Mouse (Mus musculus) forebrain, postnatal 0 days (tissue): Measurements from ENCODE around the gene Slc4a11. TPM values are rescaled to one million over a fixed set of nuclear protein-coding genes. Genes with fewer than 3 reads are reported as not detected.

ENCODE experiments used
- ATAC-seq: fragments of 200-750 bp; cut with Nextera tagmentation; 2 replicates; pipeline ENCODE4 v1.8.0; 2017; ENCODE audit warnings: mild to moderate bottlenecking, moderate library complexity
- DNase-seq: peaks from one replicate; pipeline ENCODE4 v3.0.0-alpha.2; 2015
- H3K27ac ChIP-seq: fragments of 300-500 bp; sonication (generic); 2 replicates; pipeline ENCODE4 v1.5.1; 2014; ENCODE audit warnings: low read depth, mild to moderate bottlenecking, antibody characterized with exemption, low read length, moderate library complexity, mixed read lengths
- H3K27me3 ChIP-seq: fragments of 300-500 bp; sonication (generic); 2 replicates; pipeline ENCODE4 v1.6.1; 2014; ENCODE audit warnings: mild to moderate bottlenecking, low read length, mixed read lengths; ENCODE audit not compliant: insufficient read depth
- H3K36me3 ChIP-seq: fragments of 300-500 bp; sonication (generic); 2 replicates; pipeline ENCODE4 v1.6.1; 2014; ENCODE audit warnings: mild to moderate bottlenecking, moderate library complexity; ENCODE audit not compliant: insufficient read depth
- H3K4me1 ChIP-seq: fragments of 300-500 bp; sonication (generic); 2 replicates; pipeline ENCODE4 v1.6.1; 2014; ENCODE audit warnings: antibody characterized with exemption; ENCODE audit not compliant: insufficient read depth
- H3K4me2 ChIP-seq: fragments of 300-500 bp; sonication (generic); 2 replicates; pipeline ENCODE4 v1.6.1; 2014; ENCODE audit warnings: low read depth, mild to moderate bottlenecking, moderate library complexity
- H3K4me3 ChIP-seq: fragments of 300-500 bp; sonication (generic); 2 replicates; pipeline ENCODE4 v1.5.1; 2014; ENCODE audit warnings: low read depth, low read length, mixed read lengths
- H3K9ac ChIP-seq: fragments of 300-500 bp; sonication (generic); 2 replicates; pipeline ENCODE4 v1.6.1; 2014; ENCODE audit warnings: mild to moderate bottlenecking
- H3K9me3 ChIP-seq: fragments of 300-500 bp; sonication (generic); 2 replicates; pipeline ENCODE4 v1.6.1; 2016; ENCODE audit warnings: low read length
- CTCF ChIP-seq: sonication (generic); IDR thresholded peaks from 2 replicates; pipeline ENCODE4 v1.5.1; 2016; ENCODE audit warnings: antibody characterized with exemption, control low read depth, low read depth
- WGBS: fragments of 180-500 bp; shearing (Covaris S2); extraction: QIAGEN DNeasy Blood & Tissue Kit; methylation state at CpG from one replicate; pipeline ENCODE4 v1.1.7; 2014; 5-methylcytosine and 5-hydroxymethylcytosine counted together
- polyA plus RNA-seq: library from polyadenylated mRNA; unstranded; fragments of >200 nt; fragmentation: Nextera tagmentation; extraction: Ambion mirVana; gene quantifications from 2 replicates; pipeline ENCODE4 v1.2.1, GENCODE M21; 2015
- total RNA-seq: library from RNA; depleted of rRNA; stranded (reverse); fragments of >200 nt; gene quantifications from 2 replicates; pipeline ENCODE4 v1.2.3, GENCODE M21; 2014

The Slc4a11 gene
- total and polyA plus RNA-seq, 2 experiments from 2014 or later: 0.51 to 0.76 TPM

DNA sequence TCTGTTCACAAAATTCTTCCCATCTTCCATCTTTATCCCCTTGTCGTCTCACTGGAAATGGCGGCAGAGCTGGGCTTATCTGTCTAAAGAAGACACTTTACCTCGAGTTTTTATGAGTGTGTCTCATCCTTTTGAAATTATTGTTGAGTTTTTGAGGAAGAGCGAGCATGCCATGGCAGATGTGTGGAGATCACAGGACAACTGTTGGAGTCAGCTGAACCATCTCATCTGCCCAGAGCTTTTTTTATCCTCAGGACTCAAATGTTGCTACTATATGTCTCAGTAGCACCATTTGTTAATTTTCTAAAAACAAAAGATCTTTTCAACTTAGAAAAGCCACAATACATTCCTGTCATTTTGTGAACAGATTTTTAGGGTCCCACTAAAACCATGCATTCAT lies 52.1 kb downstream of the Slc4a11 start:
- ATAC-seq (no peak), DNase-seq (no peak)
- no peaks in the 10 kb centered on the region for H3K4me1 ChIP-seq
- no peaks in the 10 kb centered on the region for H3K27me3 ChIP-seq
- H3K36me3 ChIP-seq: peaks cover under 1% of the 10 kb centered on the region; the same call in 1 of the 2 replicates
- no peak overlapping the region for H3K4me2 ChIP-seq
- WGBS: 87% methylated on average over 4 of the region's 4 CpGs
- H3K4me3 ChIP-seq: no peak overlapping the region
- H3K9ac ChIP-seq: no peak overlapping the region
- no peak for TF ChIP-seq CTCF
- H3K27ac ChIP-seq: no peak overlapping the region
- H3K9me3 ChIP-seq: no peaks in the 10 kb centered on the region

GRCm38 (mm10) chr2:130642684-130643369 lies 54.5 kb downstream of the Slc4a11 start, which contains the start of gene Lzts3:
Lzts3 (minus strand) TSS chr2:130642803.
- peak; percentile 97 for ATAC-seq
- no peaks in the 10 kb centered on the region for H3K4me1 ChIP-seq
- H3K4me3 ChIP-seq: peak within 1 kb of the TSS; percentile 79
- DNase-seq: peak; percentile 91
- peak within 1 kb of the TSS; percentile 75 for H3K4me2 ChIP-seq
- H3K27ac ChIP-seq: peak within 1 kb of the TSS; percentile 69; the same call in 1 of the 2 replicates
- H3K27me3 ChIP-seq: no peaks in the 10 kb centered on the region
- H3K9me3 ChIP-seq: no peaks in the 10 kb centered on the region
- 3% methylated on average over 39 of the region's 40 CpGs for WGBS
- peak; percentile 17; the same call in 1 of the 2 replicates for TF ChIP-seq CTCF
- H3K36me3 ChIP-seq: no peaks in the 10 kb centered on the region
- H3K9ac ChIP-seq: peak within 1 kb of the TSS; percentile 80

DNA sequence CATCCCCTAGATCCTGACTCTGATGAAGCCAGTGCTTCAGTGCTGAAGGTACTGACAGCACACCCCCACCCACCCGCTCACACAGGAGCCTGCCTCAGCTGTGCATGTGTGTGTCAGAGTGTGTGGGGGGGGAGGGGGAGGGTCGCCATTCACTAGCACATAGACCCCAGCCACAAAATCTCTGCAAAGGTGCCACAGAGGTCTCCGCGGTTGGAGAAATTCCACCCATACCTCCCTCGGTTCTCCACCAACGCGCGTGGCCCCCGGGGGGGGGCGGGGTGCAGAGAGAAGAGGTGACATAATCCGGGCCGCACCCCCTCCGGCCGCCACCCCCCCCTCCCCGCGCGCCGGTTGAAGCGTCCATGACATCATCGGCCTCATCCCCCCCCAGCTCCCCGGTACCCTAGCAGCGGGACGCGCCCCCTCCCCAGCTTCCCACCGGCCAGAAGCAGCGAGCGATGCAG lies 55.1 kb downstream of the Slc4a11 start:
- DNase-seq: peak; percentile 72
- H3K27me3 ChIP-seq: no peaks in the 10 kb centered on the region
- TF ChIP-seq CTCF: no peak
- WGBS: 5% methylated on average over 23 of the region's 27 CpGs
- H3K9ac ChIP-seq: peak overlapping the region; percentile 80
- peak overlapping the region; percentile 69; the same call in 1 of the 2 replicates for H3K27ac ChIP-seq
- peak overlapping the region; percentile 79 for H3K4me3 ChIP-seq
- no peaks in the 10 kb centered on the region for H3K9me3 ChIP-seq
- H3K4me1 ChIP-seq: no peaks in the 10 kb centered on the region
- H3K4me2 ChIP-seq: peak overlapping the region; percentile 75
- no peaks in the 10 kb centered on the region for H3K36me3 ChIP-seq
- ATAC-seq: peak; percentile 83

DNA sequence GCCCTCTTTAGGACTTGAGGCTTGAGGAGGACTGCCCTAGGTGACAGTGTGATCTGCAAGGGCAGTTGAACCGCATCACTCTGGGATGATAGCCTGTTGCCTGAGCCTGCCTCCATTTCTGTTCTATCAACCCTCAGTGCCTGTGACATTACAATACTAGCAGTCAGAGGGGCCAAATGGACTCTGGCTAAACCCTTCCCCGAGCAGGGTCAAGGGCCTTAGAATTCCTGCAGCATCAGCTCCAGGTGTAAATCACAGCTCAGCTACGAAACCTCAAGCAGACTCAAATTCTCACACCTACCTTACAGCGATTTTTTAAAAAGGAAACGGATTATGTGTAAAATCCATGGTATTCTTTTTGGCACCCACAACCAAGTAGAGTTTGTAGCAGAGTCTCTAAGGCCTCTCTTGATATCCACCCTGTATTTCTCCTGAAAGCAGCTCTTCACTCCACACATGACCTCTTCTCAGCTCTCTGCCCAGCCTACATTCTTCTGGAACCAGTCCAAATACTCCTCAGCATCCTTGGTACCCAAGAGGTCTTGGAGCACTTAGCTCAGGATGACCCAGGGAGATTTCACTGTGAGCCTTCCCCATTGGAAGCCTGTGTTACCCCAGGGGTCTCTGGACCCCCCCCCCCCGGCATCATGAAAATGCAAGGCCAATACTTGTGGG lies 55.8 kb downstream of the Slc4a11 start:
- Histone ChIP-seq H3K4me1 (no peaks in the 10 kb centered on the region), H3K9ac (peak overlapping the region; percentile 80), H3K36me3 (peaks cover 3% of the 10 kb centered on the region; the same call in 1 of the 2 replicates), H3K27me3 (no peaks in the 10 kb centered on the region), H3K4me2 (peak overlapping the region; percentile 75), H3K27ac (no peak overlapping the region), H3K9me3 (no peaks in the 10 kb centered on the region), H3K4me3 (peak overlapping the region; percentile 79)
- ATAC-seq (no peak), DNase-seq (no peak)
- 74% methylated on average over 6 of the region's 6 CpGs for WGBS
- TF ChIP-seq CTCF: no peak

DNA sequence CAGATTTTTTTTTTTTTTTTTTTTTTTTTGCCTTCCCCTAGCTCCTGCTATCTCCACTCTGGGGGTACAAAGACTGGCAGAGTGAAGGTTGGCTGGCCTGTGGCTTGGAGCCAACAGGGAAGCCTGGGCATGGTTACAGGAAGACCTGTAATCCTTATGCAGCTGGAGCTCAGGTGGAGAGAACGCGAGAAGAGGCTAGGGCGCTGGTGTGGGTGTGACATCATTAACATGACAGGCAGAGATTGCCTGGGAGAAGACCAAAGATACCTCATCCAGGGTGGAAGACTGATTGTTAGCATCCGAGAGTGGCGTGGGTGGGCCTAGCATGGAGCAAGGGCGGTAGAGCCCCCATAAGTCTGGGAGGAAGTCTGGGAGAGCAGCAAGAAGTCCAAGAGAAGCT lies 58.0 kb downstream of the Slc4a11 start:
- Histone ChIP-seq H3K9me3 (no peaks in the 10 kb centered on the region), H3K27me3 (peaks cover 6% of the 10 kb centered on the region; the same call in 1 of the 2 replicates), H3K4me1 (no peaks in the 10 kb centered on the region), H3K4me3 (no peak overlapping the region), H3K4me2 (no peak overlapping the region), H3K9ac (no peak overlapping the region), H3K27ac (no peak overlapping the region), H3K36me3 (peaks cover 19% of the 10 kb centered on the region)
- WGBS: 85% methylated on average over 6 of the region's 6 CpGs
- ATAC-seq (no peak), DNase-seq (no peak)
- no peak for TF ChIP-seq CTCF

DNA sequence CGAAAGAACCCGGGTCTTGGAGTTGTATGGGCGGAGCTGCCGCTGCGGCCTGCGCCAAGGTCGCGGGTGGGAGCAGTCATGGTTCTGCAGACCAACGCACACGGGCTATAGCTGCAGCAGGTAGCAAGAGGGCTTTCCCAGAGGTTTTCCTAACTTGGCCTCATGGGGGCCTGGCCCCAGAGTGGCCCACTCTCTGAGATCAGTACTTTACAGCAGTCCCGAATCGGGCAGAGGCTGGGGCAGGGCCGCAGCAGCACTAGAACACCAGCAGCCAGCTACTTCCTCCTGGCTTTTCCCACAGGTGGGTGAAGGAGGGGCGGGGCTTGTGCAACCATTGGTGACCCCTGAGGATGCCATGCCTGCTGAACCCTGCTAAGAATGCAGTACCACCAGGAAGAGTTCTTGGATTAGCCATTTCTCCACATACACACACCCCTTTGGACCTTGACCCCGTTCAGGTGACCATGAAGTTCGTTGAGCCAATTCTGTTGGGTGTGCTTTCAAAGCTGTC lies 59.2 kb downstream of the Slc4a11 start:
- no peak for DNase-seq
- H3K27ac ChIP-seq: no peak overlapping the region
- no peak overlapping the region for H3K4me3 ChIP-seq
- H3K27me3 ChIP-seq: peaks cover 6% of the 10 kb centered on the region; the same call in 1 of the 2 replicates
- WGBS: 43% methylated on average over 16 of the region's 16 CpGs
- no peaks in the 10 kb centered on the region for H3K4me1 ChIP-seq
- no peak for TF ChIP-seq CTCF
- H3K4me2 ChIP-seq: no peak overlapping the region
- peaks cover 24% of the 10 kb centered on the region for H3K36me3 ChIP-seq
- no peak for ATAC-seq
- no peaks in the 10 kb centered on the region for H3K9me3 ChIP-seq
- H3K9ac ChIP-seq: no peak overlapping the region
